Mouse (Mus musculus) forebrain, embryonic 14.5 days (tissue): ENCODE results near the gene Hnrnpl. TPM values are rescaled to one million over a fixed set of nuclear protein-coding genes. Genes with fewer than 3 reads are reported as not detected.

Source experiments
- ATAC-seq: fragments of 200-750 bp; cut with Nextera tagmentation; 2 replicates; pipeline ENCODE4 v1.8.0; 2017; ENCODE audit warnings: mild to moderate bottlenecking, moderate library complexity
- DNase-seq: peaks from one replicate; pipeline ENCODE4 v3.0.0-alpha.2; 2015; ENCODE audit warnings: low spot score
- H3K27ac ChIP-seq: fragments of 300-500 bp; sonication (generic); 2 replicates; pipeline ENCODE4 v1.5.1; 2014; ENCODE audit warnings: low read depth, mild to moderate bottlenecking, control low read depth, low read length, moderate library complexity
- H3K27me3 ChIP-seq: fragments of 300-500 bp; sonication (generic); replicated peaks from 2 replicates; pipeline ENCODE4 v1.6.1; 2014; ENCODE audit warnings: low read length, control low read depth, mixed read lengths; ENCODE audit not compliant: control insufficient read depth, insufficient read depth
- H3K36me3 ChIP-seq: fragments of 300-500 bp; sonication (generic); 2 replicates; pipeline ENCODE4 v1.6.1; 2014; ENCODE audit warnings: low read length, control low read depth; ENCODE audit not compliant: control insufficient read depth, insufficient read depth
- H3K4me1 ChIP-seq: fragments of 300-500 bp; sonication (generic); 2 replicates; pipeline ENCODE4 v1.6.1; 2014; ENCODE audit warnings: antibody characterized with exemption, low read length, control low read depth; ENCODE audit not compliant: control insufficient read depth, insufficient read depth
- H3K4me2 ChIP-seq: fragments of 300-500 bp; sonication (generic); 2 replicates; pipeline ENCODE4 v1.6.1; 2014; ENCODE audit warnings: mild to moderate bottlenecking, control low read depth, low read length
- H3K4me3 ChIP-seq: fragments of 300-500 bp; sonication (generic); 2 replicates; pipeline ENCODE4 v1.5.1; 2014; ENCODE audit warnings: low read depth, low read length, control low read depth
- H3K9ac ChIP-seq: fragments of 300-500 bp; sonication (generic); 2 replicates; pipeline ENCODE4 v1.6.1; 2014; ENCODE audit warnings: mild to moderate bottlenecking, low read length, control low read depth, moderate library complexity
- H3K9me3 ChIP-seq: fragments of 300-500 bp; sonication (generic); replicated peaks from 2 replicates; pipeline ENCODE4 v1.6.1; 2016; ENCODE audit warnings: low read length, control low read depth, mixed read lengths; ENCODE audit not compliant: control insufficient read depth
- WGBS: fragments of 180-500 bp; shearing (Covaris S2); extraction: QIAGEN DNeasy Blood & Tissue Kit; methylation state at CpG from one replicate; pipeline ENCODE4 v1.1.7; 2014; 5-methylcytosine and 5-hydroxymethylcytosine counted together
- polyA plus RNA-seq: library from polyadenylated mRNA; unstranded; fragments of >200 nt; fragmentation: Nextera tagmentation; extraction: Ambion mirVana; gene quantifications from 2 replicates; pipeline ENCODE4 v1.2.1, GENCODE M21; 2014

Gene Hnrnpl
- polyA plus RNA-seq, 1 experiment from 2014 or later = 190 TPM

- no peak overlapping the region for H3K4me2 ChIP-seq
These were observed 38.0 kb upstream of the Hnrnpl start for GRCm38 (mm10) chr7:28770309-28770708.

GRCm38 (mm10) chr7:28771867-28772266 lies 36.5 kb upstream of the Hnrnpl start:
- peaks cover 9% of the 10 kb centered on the region; the same call in 1 of the 2 replicates for H3K36me3 ChIP-seq
- ATAC-seq = no peak
- H3K4me1 ChIP-seq = peaks cover 5% of the 10 kb centered on the region
- no peak overlapping the region for H3K9ac ChIP-seq
- H3K4me3 ChIP-seq = no peak overlapping the region
- whole genome bisulfite sequencing = 91% methylated on average over 11 of the region's 11 CpGs
- H3K4me2 ChIP-seq = no peak overlapping the region
- no peak overlapping the region for H3K27ac ChIP-seq
- no peaks in the 10 kb centered on the region for H3K27me3 ChIP-seq
- no peak for DNase-seq
- H3K9me3 ChIP-seq = no peaks in the 10 kb centered on the region

More at GRCm38 (mm10) chr7:28770309-28770708, 38.0 kb upstream of the Hnrnpl start:
- H3K27ac ChIP-seq = no peak overlapping the region
- H3K27me3 ChIP-seq = no peaks in the 10 kb centered on the region
- no peak for ATAC-seq
- no peak overlapping the region for H3K9ac ChIP-seq
- H3K4me1 ChIP-seq = peaks cover 12% of the 10 kb centered on the region
- DNase-seq = no peak
- H3K4me3 ChIP-seq = no peak overlapping the region
- H3K36me3 ChIP-seq = peaks cover 7% of the 10 kb centered on the region; the same call in 1 of the 2 replicates
- no peaks in the 10 kb centered on the region for H3K9me3 ChIP-seq
- 99% methylated on average over 3 of the region's 3 CpGs for WGBS

GRCm38 (mm10) chr7:28773163-28773562 lies 35.2 kb upstream of the Hnrnpl start:
- 77% methylated on average over 3 of the region's 3 CpGs for WGBS
- Histone ChIP-seq H3K27ac (no peak overlapping the region), H3K36me3 (peaks cover 13% of the 10 kb centered on the region; the same call in 1 of the 2 replicates), H3K4me1 (no peaks in the 10 kb centered on the region), H3K4me3 (no peak overlapping the region), H3K27me3 (no peaks in the 10 kb centered on the region), H3K9ac (no peak overlapping the region), H3K4me2 (no peak overlapping the region), H3K9me3 (no peaks in the 10 kb centered on the region)
- no peak for ATAC-seq
- no peak for DNase-seq

- Histone ChIP-seq H3K9ac (no peak overlapping the region), H3K4me2 (no peak overlapping the region), H3K36me3 (peaks cover 21% of the 10 kb centered on the region), H3K4me3 (no peak overlapping the region), H3K4me1 (no peaks in the 10 kb centered on the region), H3K27ac (no peak overlapping the region), H3K9me3 (no peaks in the 10 kb centered on the region), H3K27me3 (no peaks in the 10 kb centered on the region)
- WGBS = 81% methylated on average over 12 of the region's 12 CpGs
- DNase-seq (no peak), ATAC-seq (no peak)
These were observed 34.2 kb upstream of the Hnrnpl start for GRCm38 (mm10) chr7:28774164-28774563.

- H3K9ac ChIP-seq = no peak overlapping the region
- WGBS = 84% methylated on average over 7 of the region's 7 CpGs
- no peaks in the 10 kb centered on the region; the same call in 1 of the 2 replicates for H3K4me1 ChIP-seq
- no peak overlapping the region for H3K4me2 ChIP-seq
- H3K4me3 ChIP-seq = no peak overlapping the region
- no peaks in the 10 kb centered on the region for H3K9me3 ChIP-seq
- peaks cover 21% of the 10 kb centered on the region for H3K36me3 ChIP-seq
- ATAC-seq (no peak), DNase-seq (no peak)
- H3K27me3 ChIP-seq = no peaks in the 10 kb centered on the region
- H3K27ac ChIP-seq = no peak overlapping the region
These were observed 33.2 kb upstream of the Hnrnpl start for GRCm38 (mm10) chr7:28775129-28775528.

GRCm38 (mm10) chr7:28778825-28779224 lies 29.5 kb upstream of the Hnrnpl start:
- no peak for ATAC-seq
- no peaks in the 10 kb centered on the region for H3K27me3 ChIP-seq

GRCm38 (mm10) chr7:28780067-28780658 lies 28.2 kb upstream of the Hnrnpl start:
- WGBS = 44% methylated on average over 6 of the region's 6 CpGs
- H3K27me3 ChIP-seq = no peaks in the 10 kb centered on the region
- peaks cover 28% of the 10 kb centered on the region for H3K36me3 ChIP-seq
- H3K9ac ChIP-seq = peak overlapping the region; percentile 13; the same call in 1 of the 2 replicates
- no peak overlapping the region for H3K27ac ChIP-seq
- H3K4me1 ChIP-seq = no peaks in the 10 kb centered on the region; the same call in 1 of the 2 replicates
- H3K4me2 ChIP-seq = no peak overlapping the region
- ATAC-seq (peak; percentile 82), DNase-seq (peak; percentile 92)
- no peak overlapping the region for H3K4me3 ChIP-seq
- H3K9me3 ChIP-seq = no peaks in the 10 kb centered on the region

More at GRCm38 (mm10) chr7:28778825-28779224, 29.5 kb upstream of the Hnrnpl start:
- WGBS = 88% methylated on average over 9 of the region's 9 CpGs
- DNase-seq = no peak
- Histone ChIP-seq H3K27ac (no peak overlapping the region), H3K9ac (no peak overlapping the region), H3K9me3 (no peaks in the 10 kb centered on the region), H3K36me3 (peaks cover 33% of the 10 kb centered on the region), H3K4me1 (no peaks in the 10 kb centered on the region; the same call in 1 of the 2 replicates), H3K4me2 (no peak overlapping the region), H3K4me3 (no peak overlapping the region)

GRCm38 (mm10) chr7:28780857-28781256 lies 27.5 kb upstream of the Hnrnpl start:
- no peak overlapping the region for H3K27ac ChIP-seq

GRCm38 (mm10) chr7:28781261-28781663 lies 27.1 kb upstream of the Hnrnpl start:
- 93% methylated on average over 8 of the region's 8 CpGs for WGBS
- DNase-seq (no peak), ATAC-seq (no peak)
- Histone ChIP-seq H3K36me3 (peaks cover 38% of the 10 kb centered on the region), H3K9ac (no peak overlapping the region), H3K27ac (no peak overlapping the region), H3K4me1 (no peaks in the 10 kb centered on the region; the same call in 1 of the 2 replicates), H3K4me2 (no peak overlapping the region), H3K27me3 (no peaks in the 10 kb centered on the region), H3K4me3 (no peak overlapping the region), H3K9me3 (no peaks in the 10 kb centered on the region)

More at GRCm38 (mm10) chr7:28780857-28781256, 27.5 kb upstream of the Hnrnpl start:
- ATAC-seq (no peak), DNase-seq (no peak)
- WGBS = 83% methylated on average over 7 of the region's 7 CpGs
- Histone ChIP-seq H3K36me3 (peaks cover 34% of the 10 kb centered on the region), H3K9ac (no peak overlapping the region), H3K4me3 (no peak overlapping the region), H3K4me1 (no peaks in the 10 kb centered on the region; the same call in 1 of the 2 replicates), H3K27me3 (no peaks in the 10 kb centered on the region), H3K4me2 (no peak overlapping the region), H3K9me3 (no peaks in the 10 kb centered on the region)
